Mouse (Mus musculus) kidney, embryonic 15.5 days (tissue): Measurements from ENCODE around the gene Nppc. TPM values are rescaled to one million over a fixed set of nuclear protein-coding genes. Genes with fewer than 3 reads are reported as not detected.

Source experiments
- ATAC-seq: fragments of 200-750 bp; cut with Nextera tagmentation; replicated peaks from 2 replicates; pipeline ENCODE4 v1.8.0; 2017; ENCODE audit warnings: moderate TSS enrichment; ENCODE audit not compliant: low FRiP score
- H3K27ac ChIP-seq: fragments of 300-500 bp; sonication (generic); 2 replicates; pipeline ENCODE4 v1.5.1; 2015; ENCODE audit warnings: mild to moderate bottlenecking, inconsistent platforms
- H3K27me3 ChIP-seq: fragments of 300-500 bp; sonication (generic); 2 replicates; pipeline ENCODE4 v1.6.1; 2015; ENCODE audit warnings: inconsistent platforms
- H3K36me3 ChIP-seq: fragments of 300-500 bp; sonication (generic); 2 replicates; pipeline ENCODE4 v1.6.1; 2015; ENCODE audit warnings: inconsistent platforms
- H3K4me1 ChIP-seq: fragments of 300-500 bp; sonication (generic); 2 replicates; pipeline ENCODE4 v1.6.1; 2015; ENCODE audit warnings: inconsistent platforms
- H3K4me2 ChIP-seq: fragments of 300-500 bp; sonication (generic); 2 replicates; pipeline ENCODE4 v1.6.1; 2015; ENCODE audit warnings: moderate library complexity, mild to moderate bottlenecking, inconsistent platforms
- H3K4me3 ChIP-seq: fragments of 300-500 bp; sonication (generic); replicated peaks from 2 replicates; pipeline ENCODE4 v1.5.1; 2015; ENCODE audit warnings: mild to moderate bottlenecking, inconsistent platforms
- H3K9ac ChIP-seq: fragments of 300-500 bp; sonication (generic); 2 replicates; pipeline ENCODE4 v1.6.1; 2015; ENCODE audit warnings: mild to moderate bottlenecking, inconsistent platforms
- H3K9me3 ChIP-seq: fragments of 300-500 bp; sonication (generic); replicated peaks from 2 replicates; pipeline ENCODE4 v1.6.1; 2016; ENCODE audit warnings: inconsistent platforms
- WGBS: fragments of 180-500 bp; shearing (Covaris S2); methylation state at CpG from one replicate; pipeline ENCODE4 v1.1.7; 2015; ENCODE audit warnings: mixed read lengths; 5-methylcytosine and 5-hydroxymethylcytosine counted together
- polyA plus RNA-seq: library from polyadenylated mRNA; unstranded; fragments of >200 nt; fragmentation: Nextera tagmentation; extraction: Ambion mirVana; gene quantifications from 2 replicates; pipeline ENCODE4 v1.2.1, GENCODE M21; 2015

Nppc gene
- polyA plus RNA-seq, 1 experiment from 2014 or later = 4.3 TPM

DNA sequence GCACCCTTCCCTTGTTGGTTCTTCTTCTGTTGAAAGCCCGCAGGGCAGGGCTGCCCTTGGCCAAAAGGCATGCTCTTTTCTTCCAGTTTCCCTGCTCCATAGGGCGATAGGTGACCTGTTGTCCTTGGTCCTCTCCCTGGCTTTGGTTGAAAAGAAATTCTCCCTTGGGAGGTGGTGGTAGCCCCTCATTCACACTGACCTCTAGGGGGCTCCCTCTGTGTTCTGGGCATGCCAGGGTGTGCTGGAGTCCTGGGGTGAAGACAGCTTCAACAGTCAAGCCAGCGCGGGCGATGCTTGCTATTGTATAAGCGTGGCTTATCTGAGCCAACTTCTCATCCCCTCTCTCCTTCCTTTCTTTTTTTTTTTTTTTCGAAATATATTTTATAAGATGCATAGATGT, 26.6 kb upstream of the Nppc start:
- no peak overlapping the region for H3K27ac ChIP-seq
- H3K4me1 ChIP-seq = no peaks in the 10 kb centered on the region
- H3K4me3 ChIP-seq = no peak overlapping the region
- WGBS = 45% methylated on average over 7 of the region's 7 CpGs
- no peak overlapping the region for H3K4me2 ChIP-seq
- H3K9ac ChIP-seq = no peak overlapping the region
- no peaks in the 10 kb centered on the region for H3K9me3 ChIP-seq
- no peaks in the 10 kb centered on the region for H3K36me3 ChIP-seq
- ATAC-seq = no peak
- H3K27me3 ChIP-seq = no peaks in the 10 kb centered on the region

DNA sequence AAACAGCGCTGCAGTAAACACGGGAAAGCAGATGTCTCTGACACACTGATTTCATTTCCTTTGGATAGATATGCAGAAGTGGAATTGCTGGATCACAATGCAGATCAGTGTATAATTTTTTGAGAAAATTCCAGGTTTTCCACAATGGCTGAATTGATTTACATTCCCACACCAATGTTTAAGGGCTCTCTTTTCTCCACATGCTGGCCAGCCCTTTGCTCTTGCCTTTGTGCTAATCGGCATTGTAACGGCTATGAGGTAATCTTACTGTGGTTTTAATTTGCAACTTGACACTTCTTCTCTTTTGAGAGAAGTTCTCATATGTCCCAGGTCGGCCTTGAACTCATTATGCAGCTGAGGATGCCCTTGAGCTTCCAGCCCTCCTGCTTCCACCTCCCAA, 20.7 kb upstream of the Nppc start:
- no peaks in the 10 kb centered on the region for H3K9me3 ChIP-seq
- no peak for ATAC-seq
- H3K36me3 ChIP-seq = no peaks in the 10 kb centered on the region
- no peak overlapping the region for H3K4me3 ChIP-seq
- no peaks in the 10 kb centered on the region for H3K4me1 ChIP-seq
- WGBS = 61% methylated on average over 5 of the region's 5 CpGs
- no peak overlapping the region for H3K27ac ChIP-seq
- no peaks in the 10 kb centered on the region for H3K27me3 ChIP-seq
- H3K9ac ChIP-seq = no peak overlapping the region
- H3K4me2 ChIP-seq = no peak overlapping the region

DNA sequence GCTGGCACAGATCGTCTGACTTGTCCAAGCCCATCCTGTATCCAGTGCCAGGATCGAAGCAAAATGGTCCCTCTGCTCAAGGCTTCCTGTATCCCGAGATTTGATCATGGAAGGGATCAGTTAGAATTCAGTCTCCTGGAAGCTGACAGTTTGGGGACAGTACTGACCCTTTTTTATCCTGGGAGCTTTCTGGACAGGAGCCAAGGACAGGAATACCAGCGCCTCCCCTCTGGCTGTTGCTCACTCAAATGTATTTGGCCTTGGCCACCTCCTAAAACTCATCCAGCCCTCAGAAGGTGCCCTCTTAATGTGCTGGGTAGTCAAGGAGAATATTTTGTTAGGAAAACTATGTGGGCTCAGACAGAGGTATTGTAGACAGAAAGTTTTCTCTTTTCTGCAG, 16.9 kb upstream of the Nppc start:
- H3K9ac ChIP-seq = no peak overlapping the region
- no peak overlapping the region for H3K4me3 ChIP-seq
- no peak for ATAC-seq
- no peaks in the 10 kb centered on the region for H3K4me1 ChIP-seq
- no peaks in the 10 kb centered on the region for H3K9me3 ChIP-seq
- H3K27me3 ChIP-seq = 0 out of 2 replicates have a peak, but pooled peaks cover 3% of the 10 kb centered on the region
- no peak overlapping the region for H3K27ac ChIP-seq
- no peaks in the 10 kb centered on the region for H3K36me3 ChIP-seq
- H3K4me2 ChIP-seq = no peak overlapping the region
- WGBS = 82% methylated on average over 4 of the region's 4 CpGs

DNA sequence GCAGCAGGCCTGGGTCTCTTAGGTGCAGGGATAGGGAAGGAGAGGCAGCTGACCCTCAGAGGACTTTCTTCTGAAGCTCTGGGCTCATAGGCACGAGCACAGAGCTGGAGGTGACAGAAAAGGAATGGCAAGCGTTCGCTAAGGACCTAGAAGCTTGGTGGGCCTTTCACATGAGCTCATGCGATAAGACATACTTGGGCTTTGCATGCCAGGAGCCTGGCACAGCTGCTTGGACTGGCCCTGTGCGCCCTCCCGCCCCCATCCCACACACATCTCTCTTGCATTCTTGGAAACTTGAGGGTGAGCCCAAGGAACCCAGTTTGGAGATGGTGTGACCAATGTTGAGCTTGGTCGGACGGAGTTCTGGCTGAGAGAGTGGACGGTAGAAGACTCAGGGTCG, 8.3 kb upstream of the Nppc start:
- no peak overlapping the region for H3K9ac ChIP-seq
- H3K4me1 ChIP-seq = peaks cover 5% of the 10 kb centered on the region; the same call in 1 of the 2 replicates
- H3K9me3 ChIP-seq = no peaks in the 10 kb centered on the region
- 77% methylated on average over 10 of the region's 10 CpGs for WGBS
- 0 out of 2 replicates have a peak, but pooled peaks cover 3% of the 10 kb centered on the region for H3K27me3 ChIP-seq
- H3K4me2 ChIP-seq = no peak overlapping the region
- no peaks in the 10 kb centered on the region for H3K36me3 ChIP-seq
- H3K4me3 ChIP-seq = no peak overlapping the region
- H3K27ac ChIP-seq = no peak overlapping the region
- ATAC-seq = no peak

GRCm38 (mm10) chr1:86677624-86678023, 7.3 kb upstream of the Nppc start:
- 82% methylated on average over 3 of the region's 3 CpGs for WGBS
- Histone ChIP-seq H3K4me3 (no peak overlapping the region), H3K4me1 (peaks cover 5% of the 10 kb centered on the region; the same call in 1 of the 2 replicates), H3K27ac (no peak overlapping the region), H3K9ac (no peak overlapping the region), H3K36me3 (no peaks in the 10 kb centered on the region), H3K27me3 (peaks cover 6% of the 10 kb centered on the region), H3K4me2 (no peak overlapping the region), H3K9me3 (no peaks in the 10 kb centered on the region)
- no peak for ATAC-seq

DNA sequence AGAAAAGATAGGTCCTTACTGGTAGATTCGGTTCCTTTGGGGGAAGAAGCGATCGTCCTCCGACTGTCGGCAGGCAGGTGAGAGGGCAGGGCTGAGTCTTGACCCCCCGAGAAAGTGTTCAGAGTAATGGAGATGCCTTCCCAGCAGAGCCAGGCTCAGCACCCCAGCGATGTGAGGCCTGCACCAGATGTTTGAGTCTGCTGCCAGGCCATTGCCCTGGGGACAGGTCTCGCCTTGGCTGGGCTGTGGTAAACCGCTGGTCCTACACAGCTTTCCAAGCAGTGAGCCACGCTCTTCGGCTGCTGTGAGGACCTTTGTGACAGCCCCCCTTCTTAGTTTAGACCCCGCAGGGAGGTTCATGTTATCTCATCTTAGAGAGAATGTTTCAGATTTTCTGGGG, 4.8 kb upstream of the Nppc start:
- H3K36me3 ChIP-seq = no peaks in the 10 kb centered on the region
- H3K9ac ChIP-seq = no peak overlapping the region
- no peaks in the 10 kb centered on the region for H3K9me3 ChIP-seq
- no peak overlapping the region for H3K4me3 ChIP-seq
- peaks cover 13% of the 10 kb centered on the region for H3K4me1 ChIP-seq
- H3K27me3 ChIP-seq = peaks cover 27% of the 10 kb centered on the region
- ATAC-seq = no peak
- H3K4me2 ChIP-seq = no peak overlapping the region
- H3K27ac ChIP-seq = no peak overlapping the region
- WGBS = 87% methylated on average over 12 of the region's 12 CpGs

DNA sequence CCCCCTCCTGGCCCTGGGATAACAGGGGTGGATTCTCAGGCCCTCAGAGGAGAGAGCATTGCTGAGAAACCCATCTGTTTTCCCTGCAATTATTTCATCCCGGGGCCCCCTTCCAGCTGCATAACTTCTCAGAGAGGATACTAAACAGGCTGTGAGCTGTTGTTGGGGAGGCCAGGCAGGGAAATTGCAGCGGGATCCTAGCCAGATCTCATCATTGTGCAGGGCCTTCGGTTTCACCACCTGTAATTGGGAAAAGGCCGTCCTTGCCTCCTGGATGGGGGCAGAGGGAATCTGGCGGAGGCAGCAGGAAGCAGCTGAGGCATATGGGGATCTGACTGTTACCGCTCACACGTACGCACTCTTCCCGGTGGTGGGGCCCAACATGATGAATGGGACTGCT, 4.0 kb upstream of the Nppc start:
- no peak overlapping the region for H3K9ac ChIP-seq

GRCm38 (mm10) chr1:86669552-86670273, 658 bp downstream of the Nppc start:
- Histone ChIP-seq H3K9me3 (no peaks in the 10 kb centered on the region), H3K4me1 (peaks cover 20% of the 10 kb centered on the region), H3K27me3 (peaks cover 61% of the 10 kb centered on the region), H3K27ac (no peak overlapping the region), H3K9ac (peak overlapping the region; percentile 52), H3K4me2 (peak overlapping the region; percentile 99), H3K4me3 (peak overlapping the region; percentile 54), H3K36me3 (no peaks in the 10 kb centered on the region)
- under 1% methylated on average over 44 of the region's 44 CpGs for WGBS
- ATAC-seq = peak; percentile 80

More for the DNA sequence above, 4.0 kb upstream of the Nppc start:
- no peak overlapping the region for H3K4me3 ChIP-seq
- peaks cover 20% of the 10 kb centered on the region for H3K4me1 ChIP-seq
- no peak overlapping the region for H3K27ac ChIP-seq
- H3K9me3 ChIP-seq = no peaks in the 10 kb centered on the region
- no peak overlapping the region for H3K4me2 ChIP-seq
- H3K36me3 ChIP-seq = no peaks in the 10 kb centered on the region
- no peak for ATAC-seq
- peaks cover 33% of the 10 kb centered on the region for H3K27me3 ChIP-seq
- WGBS = 49% methylated on average over 9 of the region's 9 CpGs

DNA sequence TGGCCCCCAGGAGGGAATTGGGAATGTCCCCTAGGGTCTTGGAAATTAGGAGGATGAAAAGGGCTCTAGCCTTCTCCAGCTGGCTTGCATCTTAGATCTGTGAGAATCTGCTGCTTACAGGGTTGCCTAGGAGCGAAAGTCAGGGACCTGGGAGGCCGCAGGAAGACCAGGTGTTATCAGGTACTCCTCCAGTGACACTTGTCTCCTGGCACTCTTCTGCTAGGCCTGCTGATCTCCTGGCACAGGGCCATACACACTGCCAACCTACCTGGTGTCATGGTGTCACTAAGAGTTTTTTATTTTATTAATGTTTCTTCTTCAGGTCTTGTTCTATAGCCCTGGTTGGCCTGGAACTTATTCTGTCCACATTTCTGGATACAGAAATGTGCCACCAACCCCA, 5.3 kb downstream of the Nppc start:
- Histone ChIP-seq H3K27me3 (peaks cover 37% of the 10 kb centered on the region), H3K9me3 (no peaks in the 10 kb centered on the region), H3K4me1 (peaks cover 13% of the 10 kb centered on the region), H3K4me2 (no peak overlapping the region), H3K36me3 (no peaks in the 10 kb centered on the region), H3K9ac (no peak overlapping the region), H3K4me3 (no peak overlapping the region), H3K27ac (no peak overlapping the region)
- WGBS = 81% methylated on average over 2 of the region's 2 CpGs
- ATAC-seq = no peak

GRCm38 (mm10) chr1:86657071-86657470, 13.3 kb downstream of the Nppc start:
- Histone ChIP-seq H3K4me3 (no peak overlapping the region), H3K36me3 (no peaks in the 10 kb centered on the region), H3K9me3 (no peaks in the 10 kb centered on the region), H3K4me1 (peaks cover 6% of the 10 kb centered on the region; the same call in 1 of the 2 replicates), H3K4me2 (no peak overlapping the region), H3K27me3 (0 out of 2 replicates have a peak, but pooled peaks cover 4% of the 10 kb centered on the region), H3K27ac (no peak overlapping the region), H3K9ac (no peak overlapping the region)
- no peak for ATAC-seq
- 84% methylated on average over 5 of the region's 5 CpGs for WGBS

DNA sequence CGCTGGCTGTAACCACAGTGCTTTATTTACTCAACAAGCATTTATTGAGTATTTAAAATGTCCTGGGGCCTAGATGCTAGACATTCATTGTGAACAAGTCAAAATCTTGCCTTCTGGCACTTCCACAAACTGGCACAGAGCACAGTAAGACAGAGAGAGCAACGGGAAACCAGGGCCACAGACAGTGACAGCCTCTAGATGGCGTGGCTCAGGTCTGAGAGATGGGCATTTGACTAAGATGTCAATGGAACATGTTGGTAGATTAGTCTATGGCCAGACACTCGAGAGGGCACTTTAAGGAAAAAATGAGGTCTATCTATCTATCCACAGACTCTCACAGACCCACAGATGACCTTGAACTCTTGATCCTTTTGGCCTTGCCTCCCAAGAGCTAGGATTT, 17.7 kb downstream of the Nppc start:
- Histone ChIP-seq H3K9me3 (no peaks in the 10 kb centered on the region), H3K36me3 (no peaks in the 10 kb centered on the region), H3K27ac (no peak overlapping the region), H3K4me3 (no peak overlapping the region), H3K4me2 (no peak overlapping the region), H3K9ac (no peak overlapping the region), H3K4me1 (no peaks in the 10 kb centered on the region), H3K27me3 (no peaks in the 10 kb centered on the region)
- 64% methylated on average over 4 of the region's 4 CpGs for WGBS
- ATAC-seq = no peak

DNA sequence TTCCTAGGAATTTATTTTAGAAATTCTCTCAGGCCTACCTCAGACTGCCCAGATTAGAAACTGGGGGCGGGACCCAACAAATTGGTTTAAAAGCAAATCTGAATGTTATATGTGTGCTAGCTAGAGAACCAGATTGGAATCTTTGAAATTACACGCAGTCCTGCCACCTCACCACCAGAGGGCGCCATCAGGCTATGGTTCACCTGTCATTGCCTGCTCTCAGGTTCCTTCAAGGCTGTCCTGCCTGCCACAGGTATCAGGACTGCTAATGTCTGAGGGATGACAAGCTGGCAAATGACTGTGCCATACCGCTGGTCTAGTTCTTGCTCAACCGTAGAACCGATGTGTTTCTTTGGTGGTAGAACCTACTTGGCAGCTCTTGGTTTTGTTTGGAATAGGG, 20.1 kb downstream of the Nppc start:
- no peak for ATAC-seq
- 17% methylated on average over 6 of the region's 6 CpGs for WGBS

GRCm38 (mm10) chr1:86647517-86647916, 22.9 kb downstream of the Nppc start:
- H3K27me3 ChIP-seq = no peaks in the 10 kb centered on the region
- H3K36me3 ChIP-seq = no peaks in the 10 kb centered on the region
- no peaks in the 10 kb centered on the region for H3K4me1 ChIP-seq
- no peak overlapping the region for H3K27ac ChIP-seq
- H3K4me2 ChIP-seq = no peak overlapping the region
- H3K4me3 ChIP-seq = no peak overlapping the region
- 58% methylated on average over 2 of the region's 2 CpGs for WGBS
- no peaks in the 10 kb centered on the region for H3K9me3 ChIP-seq
- no peak overlapping the region for H3K9ac ChIP-seq
- no peak for ATAC-seq

More for the DNA sequence above, 20.1 kb downstream of the Nppc start:
- no peak overlapping the region for H3K9ac ChIP-seq
- H3K4me2 ChIP-seq = no peak overlapping the region
- H3K4me1 ChIP-seq = no peaks in the 10 kb centered on the region
- no peaks in the 10 kb centered on the region for H3K27me3 ChIP-seq
- no peaks in the 10 kb centered on the region for H3K9me3 ChIP-seq
- no peak overlapping the region for H3K4me3 ChIP-seq
- H3K36me3 ChIP-seq = no peaks in the 10 kb centered on the region
- no peak overlapping the region for H3K27ac ChIP-seq
